ENCODE assay signal across 8 mouse cellular contexts in genomic region chr11:86840511-86841154, GRCm38 (mm10). TPM values are rescaled to one million over a fixed set of nuclear protein-coding genes. Genes with fewer than 3 reads are reported as not detected.
DNase-seq lines count a peak whose midpoint lies in the region; ATAC-seq and TF ChIP-seq lines count a peak whose summit lies in the region.

No protein-coding gene starts in this region.

- no peaks in the 10 kb centered on the region for H3K36me3 ChIP-seq in intestine, embryonic 16.5 days (ENCODE audit: control insufficient read depth, insufficient read depth, low read length)

- intact Hi-C loops in left cerebral cortex, adult 2 months (cut with DNase I): loop anchor here (1.0 kb wide), 1 partner anchor 14 kb away; no protein-coding TSS in a partner anchor

- peaks cover 15% of the 10 kb centered on the region for H3K4me1 ChIP-seq in intestine, embryonic 16.5 days (ENCODE audit: control insufficient read depth, insufficient read depth, low read length)

- no peaks in the 10 kb centered on the region for H3K9me3 ChIP-seq in intestine, embryonic 16.5 days (ENCODE audit: control insufficient read depth, low read length)

- no peaks in the 10 kb centered on the region for H3K27me3 ChIP-seq in intestine, embryonic 16.5 days (replicated peaks; ENCODE audit: control insufficient read depth, insufficient read depth, low read length)

- H3K4me2 ChIP-seq in intestine, embryonic 16.5 days (ENCODE audit: low read depth, low read length): no peak overlapping the region

- no peak overlapping the region for H3K9ac ChIP-seq in intestine, embryonic 16.5 days (ENCODE audit: low read depth, low read length)

- no peak overlapping the region for H3K4me3 ChIP-seq in intestine, embryonic 16.5 days (ENCODE audit: low read length)
- no peak overlapping the region for H3K4me3 ChIP-seq in left cerebral cortex, adult 2 months

- ATAC-seq in intestine, embryonic 16.5 days: peak; percentile 88

- WGBS in intestine, embryonic 16.5 days: 5% methylated on average over 3 of the region's 3 CpGs

- TF ChIP-seq CTCF in left cerebral cortex, adult 2 months (IDR thresholded peaks at IDR 0.05): no peak

- peak; percentile 51 to 61 for DNase-seq in cerebellum, postnatal 10 days
- no peak for DNase-seq in cerebellum, adult 8-10 months
- peak; percentile 13 to 37 for DNase-seq in adrenal gland, postnatal 4 days (ENCODE audit: low spot score in 2 of 2)
- DNase-seq in gastrocnemius, postnatal 4 days (ENCODE audit: low spot score in 2 of 2): peak; percentile 19 to 66
- DNase-seq in lung, postnatal 36 days: peak; percentile 63
- DNase-seq in testis, postnatal 10 days (ENCODE audit: low spot score): peak; percentile 66
- DNase-seq in left cerebral cortex, adult 2 months (ENCODE audit: extremely low spot score in 1 of 2, low spot score in 2 of 2): no peak

- H3K27ac ChIP-seq in intestine, embryonic 16.5 days (ENCODE audit: low read length): peak overlapping the region; percentile 23; the same call in 1 of the 2 replicates
- no peak overlapping the region for H3K27ac ChIP-seq in left cerebral cortex, adult 2 months

RNA-seq across cellular contexts. Expression of gene Dhx40, which starts 33.1 kb away (rescaled TPM):
- total RNA-seq in adrenal gland, postnatal 4 days (2021): 10 to 100 TPM; 40.1 to 41.1 TPM
- 10 to 100 TPM; 15.8 to 16.7 TPM for total RNA-seq in gastrocnemius, postnatal 4 days (2021)
- polyA plus RNA-seq in intestine, embryonic 16.5 days (2015; fragmentation: Nextera tagmentation; extraction: Ambion mirVana): 12.8 and 13.2 TPM in 2 replicates
- total RNA-seq in left cerebral cortex, adult 2 months (2021): 10 to 100 TPM; 17.3 to 19.3 TPM

Comparison
In these comparisons a context has a peak if more than half of its experiments do, and no peak if none do; other contexts are left out.
1. DNase-seq: peak in cerebellum, postnatal 10 days (2 of 2), adrenal gland, postnatal 4 days (2 of 2), gastrocnemius, postnatal 4 days (2 of 2), lung, postnatal 36 days (single experiment) and testis, postnatal 10 days (single experiment); none in cerebellum, adult 8-10 months (single experiment) and left cerebral cortex, adult 2 months (0 of 2).